Mouse (Mus musculus) mouse embryonic stem cell (cell line): ENCODE results near the gene Lsmem1.

ENCODE experiments used
- in situ Hi-C, 2 experiments: fragments of 300-500 bp; cut with MboI; formaldehyde crosslinking; loops; 1 replicate in 1 of 2; 3 replicates in 1 of 2; pipeline ENCODE4 v1.14.3; 2019 to 2020; ENCODE audit warnings: low sequenced_read_pairs in 2 of 2, low pct_unique_long_range_greater_than_20kb in 1 of 2, mixed read lengths in 1 of 2; ENCODE audit not compliant: unreplicated experiment in 1 of 2

Lsmem1 gene

GRCm38 (mm10) chr12:40160777-40161176 lies 38.5 kb downstream of the Lsmem1 start:
- in situ Hi-C loops = loop anchor here (10.0 kb wide), 3 partner anchors 76 to 646 kb away; no protein-coding TSS in a partner anchor

GRCm38 (mm10) chr12:40154188-40154587 lies 45.1 kb downstream of the Lsmem1 start:
- in situ Hi-C loops = no loop called here

DNA sequence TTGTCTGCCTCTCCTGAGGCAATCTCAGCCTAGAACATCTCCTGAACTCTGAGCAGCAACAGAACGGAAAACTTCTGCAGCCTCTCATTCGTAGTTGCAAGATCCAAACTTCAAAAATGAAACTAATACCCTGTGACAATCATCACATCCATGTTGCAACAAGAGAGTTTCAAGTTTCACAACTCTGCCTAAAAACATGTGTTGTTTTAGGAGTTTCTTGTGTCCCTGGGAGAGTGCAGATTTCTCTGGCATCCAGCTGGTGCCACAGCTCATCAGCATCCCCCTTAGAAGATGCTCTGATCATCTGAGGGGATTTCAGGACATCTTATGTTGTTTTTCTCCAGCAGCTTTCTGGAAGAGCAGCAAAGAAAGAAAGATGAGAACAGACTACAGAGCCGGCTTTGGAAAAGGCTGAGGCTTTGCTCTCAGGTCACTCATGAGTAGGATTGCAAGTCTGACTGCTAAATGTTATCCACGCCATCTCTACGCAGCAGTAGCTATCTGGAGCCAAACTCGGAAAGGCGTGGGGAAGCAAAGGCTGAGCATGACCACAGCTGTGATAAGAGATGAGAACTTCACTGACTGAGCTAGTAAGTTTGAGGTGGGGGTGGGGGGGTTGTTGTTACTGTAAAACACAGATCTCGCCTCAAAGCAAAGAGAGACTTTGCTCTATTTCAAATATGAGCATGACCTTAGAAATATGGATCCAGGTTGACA lies 46.8 kb downstream of the Lsmem1 start:
- in situ Hi-C loops = no loop called here

- in situ Hi-C loops = no loop called here
Measured at GRCm38 (mm10) chr12:40147319-40147718, 52.0 kb downstream of the Lsmem1 start.

DNA sequence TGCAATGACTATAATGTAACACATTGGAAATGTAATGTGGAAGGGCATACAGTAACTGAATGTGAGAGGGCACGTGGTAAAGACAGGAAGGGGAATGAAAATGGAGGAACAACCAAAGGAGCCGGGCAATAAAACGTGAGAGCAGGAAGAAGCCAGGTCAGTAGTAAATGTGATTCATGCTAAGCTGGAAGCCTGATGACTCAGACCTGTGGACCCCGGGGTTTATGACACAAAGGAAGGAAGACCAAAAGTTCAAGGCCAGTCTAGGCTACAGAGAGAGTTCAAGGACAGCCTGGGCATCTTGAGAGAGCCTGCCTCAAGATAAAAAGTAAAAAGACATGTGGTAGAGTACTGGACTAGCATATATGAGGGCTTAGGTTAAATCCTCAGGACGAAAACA lies 52.8 kb downstream of the Lsmem1 start:
- in situ Hi-C loops = no loop called here

DNA sequence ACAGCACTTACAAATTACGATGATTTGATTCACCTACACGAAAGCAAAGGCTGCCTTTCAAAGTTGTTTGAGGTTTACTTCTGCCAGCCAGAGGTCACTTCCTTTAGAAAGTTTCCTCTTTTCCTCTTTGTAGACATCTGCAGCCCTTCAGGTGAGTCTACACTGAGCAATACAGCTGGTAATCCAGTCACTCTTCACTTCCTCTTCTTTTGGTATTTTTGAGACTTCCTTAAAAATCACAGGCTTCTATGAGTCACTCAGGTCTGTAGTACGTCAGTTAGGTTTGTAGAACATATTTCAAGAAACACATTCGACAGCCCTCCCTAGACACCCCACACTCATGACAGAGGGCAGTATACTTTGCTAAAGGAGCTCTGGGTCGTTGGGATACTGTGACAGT lies 58.6 kb downstream of the Lsmem1 start:
- in situ Hi-C loops = no loop called here

DNA sequence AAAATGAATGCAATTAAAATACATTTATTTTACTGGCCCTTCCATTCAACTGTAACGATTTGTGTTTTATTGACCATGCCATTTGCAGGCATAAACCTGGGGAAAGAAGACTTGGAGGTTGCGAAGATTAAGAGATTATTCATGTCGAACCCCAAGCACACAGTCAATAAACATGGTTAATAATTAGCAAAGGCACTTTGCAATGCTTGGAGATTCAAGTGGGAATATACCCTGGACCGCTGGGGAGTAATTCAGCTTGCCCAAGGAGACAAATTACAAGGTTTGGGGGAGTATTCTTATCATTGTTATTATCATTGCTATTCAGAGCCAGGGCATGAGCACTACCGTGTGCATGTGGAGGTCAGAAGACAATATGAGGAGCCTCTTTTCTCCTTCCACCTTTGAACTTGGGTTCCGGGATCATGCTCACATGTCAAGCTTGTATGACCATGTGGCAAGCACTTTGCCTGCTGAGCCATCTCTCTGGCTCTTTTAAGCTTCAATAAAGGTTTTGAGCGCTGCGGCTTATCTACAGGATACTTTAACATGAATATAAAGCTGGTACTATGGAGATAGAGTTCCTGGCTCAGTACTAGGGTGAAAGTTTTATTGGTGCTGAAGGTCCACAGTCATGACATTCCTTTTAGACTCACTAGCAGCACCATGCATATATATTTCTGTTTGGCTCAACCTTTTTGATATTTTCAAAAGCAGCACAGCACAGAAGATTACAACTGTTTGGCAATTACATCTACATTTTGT lies 59.6 kb downstream of the Lsmem1 start:
- in situ Hi-C loops = no loop called here

GRCm38 (mm10) chr12:40134529-40134928 lies 64.8 kb downstream of the Lsmem1 start:
- in situ Hi-C loops = no loop called here

DNA sequence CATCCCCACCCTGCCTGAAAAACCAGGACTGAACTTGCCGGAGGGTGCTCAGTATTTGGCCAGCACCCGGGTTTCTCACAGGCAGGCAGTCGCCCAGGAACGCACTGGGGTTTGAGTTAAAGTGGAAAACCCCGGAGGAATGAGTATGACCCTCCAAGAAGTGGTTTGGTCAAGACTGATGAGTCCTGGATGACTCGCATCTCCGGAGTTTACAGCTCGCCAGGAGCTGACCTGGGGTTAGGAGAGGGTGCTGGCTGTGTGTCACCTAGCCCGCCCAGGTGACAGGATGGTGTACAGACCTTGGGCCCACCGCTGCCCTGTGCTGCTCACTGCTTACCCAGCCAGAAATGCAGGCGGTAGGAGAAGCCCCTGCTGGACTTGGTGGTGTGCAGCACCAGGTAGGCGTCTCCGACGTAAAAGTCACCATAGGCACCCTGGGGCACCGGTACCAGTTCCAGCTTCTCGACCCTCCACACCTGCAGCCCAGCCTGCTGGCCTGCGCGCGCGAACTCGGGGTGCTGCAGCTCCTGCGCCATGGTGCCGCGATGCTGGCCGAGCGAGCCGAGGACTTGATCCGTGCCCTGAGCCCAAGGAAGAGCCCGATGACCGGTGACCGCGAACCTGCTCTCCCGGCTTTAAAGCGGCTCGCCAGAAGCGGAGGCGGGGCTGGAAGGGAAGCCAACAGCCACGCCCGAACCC lies 65.6 kb downstream of the Lsmem1 start, which contains the start of gene Scin:
Gene Scin, minus strand, starts transcription at position 656 of the 699 bp plus-strand sequence.
- in situ Hi-C loops = no loop called here

DNA sequence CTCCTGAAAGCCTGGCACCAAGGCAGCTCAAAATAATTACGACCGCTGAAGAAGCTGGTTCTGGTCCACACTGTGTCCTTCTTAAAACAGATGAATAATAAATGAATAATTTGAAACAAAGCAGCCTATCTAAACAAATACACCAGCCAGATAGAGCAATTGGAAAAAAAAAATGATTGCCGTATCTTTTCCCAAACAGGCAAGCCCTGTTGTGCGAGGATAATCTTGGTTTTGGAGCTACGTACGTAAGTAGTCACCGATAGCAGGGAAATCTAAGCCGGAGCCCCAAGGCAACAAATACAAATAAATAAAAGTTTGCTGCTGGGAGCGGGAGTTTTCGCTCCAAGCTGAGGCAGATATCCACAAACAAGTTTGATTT lies 66.1 kb downstream of the Lsmem1 start:
- in situ Hi-C loops = no loop called here
